Mouse (Mus musculus): ENCODE results near the gene Csrnp3.

DNA sequence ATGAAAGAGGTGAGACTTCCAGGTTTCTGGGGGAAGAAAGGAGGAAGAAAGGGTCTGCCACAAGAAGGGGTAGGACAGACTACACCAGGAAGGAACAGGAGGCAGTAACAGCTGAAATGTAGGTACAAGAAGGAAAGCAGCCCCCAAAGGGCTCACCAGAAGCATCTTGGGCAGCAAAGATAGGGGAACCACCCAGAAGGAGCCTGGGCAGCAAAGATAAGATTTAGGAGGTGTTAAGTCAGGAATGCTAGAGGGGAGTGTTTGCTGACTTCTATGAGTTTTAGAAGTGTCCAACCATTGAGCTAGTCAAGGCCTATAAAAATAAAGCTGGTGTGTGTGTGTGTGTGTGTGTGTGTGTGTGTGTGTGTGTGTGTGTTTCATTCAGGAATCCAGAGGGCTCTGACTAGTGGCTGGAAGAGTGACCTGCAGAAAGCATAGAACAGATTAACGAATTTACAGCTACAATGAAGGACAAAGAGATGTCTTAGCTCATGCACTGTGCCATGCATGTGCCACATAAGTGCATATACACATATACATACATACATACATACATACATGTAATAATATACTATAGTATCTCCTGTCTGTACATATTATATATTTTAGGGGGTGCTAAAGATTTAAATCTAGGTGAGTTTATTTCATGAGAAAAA is 44.4 kb upstream of the Csrnp3 start:
- no peak for TF ChIP-seq CTCF (IDR thresholded peaks at IDR 0.05; ENCODE audit: insufficient read depth, low read length)
- TF ChIP-seq POLR2A (IDR thresholded peaks at IDR 0.05; ENCODE audit: borderline replicate concordance, extremely low read depth, low read depth, low read length), result no peak
